Mouse (Mus musculus): ENCODE data around the gene March7.

DNA sequence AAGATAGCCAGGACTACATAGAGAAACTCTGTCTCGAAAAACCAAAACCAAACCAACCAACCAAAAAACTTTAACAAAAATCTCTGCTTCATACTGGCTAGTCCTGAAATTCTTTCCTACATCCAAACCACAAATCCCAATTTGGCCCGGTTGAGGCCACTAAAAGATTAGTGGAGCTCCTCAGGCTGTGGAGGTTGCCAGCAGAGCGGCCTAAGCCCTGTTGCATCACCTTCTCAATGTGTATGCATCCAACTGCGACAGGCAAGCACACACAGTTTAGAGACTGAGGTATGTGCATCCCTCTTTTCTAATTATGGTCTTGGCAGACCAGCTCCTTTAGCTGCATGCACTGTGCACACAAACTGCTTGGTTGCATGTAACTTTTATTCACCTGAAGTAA, 36.1 kb upstream of the March7 start:
- TF ChIP-seq POLR2A (IDR thresholded peaks at IDR 0.05; ENCODE audit: borderline replicate concordance, low read depth, low read length), result no peak
- TF ChIP-seq CTCF (IDR thresholded peaks at IDR 0.05; ENCODE audit: low read depth, low read length), result no peak

Data from bone marrow macrophage, adult 2 months (primary cell).